Mouse (Mus musculus) spleen, embryonic (tissue): ENCODE data around the gene Ephb4.

Experiments used
- CTCF ChIA-PET: fragments of 350-600 bp; sonication (Branson Sonifier 250); formaldehyde crosslinking; loops from one replicate; lab custom pipeline; 2022; lab: Charles Lee

The Ephb4 gene

DNA sequence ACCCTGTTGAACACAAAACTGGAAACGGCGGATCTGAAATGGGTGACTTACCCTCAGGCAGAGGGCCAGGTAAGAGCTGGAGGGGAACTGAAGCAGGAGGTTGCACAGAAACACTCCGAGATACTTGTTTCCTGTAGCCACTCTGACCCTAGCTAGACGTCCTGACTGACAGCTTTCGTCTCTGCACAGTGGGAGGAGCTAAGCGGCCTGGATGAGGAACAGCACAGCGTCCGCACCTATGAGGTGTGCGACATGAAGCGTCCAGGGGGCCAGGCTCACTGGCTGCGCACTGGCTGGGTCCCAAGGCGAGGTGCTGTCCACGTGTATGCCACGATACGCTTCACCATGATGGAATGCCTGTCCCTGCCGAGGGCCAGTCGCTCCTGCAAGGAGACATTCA, 4.2 kb downstream of the Ephb4 start:
- CTCF ChIA-PET: no interaction called here

DNA sequence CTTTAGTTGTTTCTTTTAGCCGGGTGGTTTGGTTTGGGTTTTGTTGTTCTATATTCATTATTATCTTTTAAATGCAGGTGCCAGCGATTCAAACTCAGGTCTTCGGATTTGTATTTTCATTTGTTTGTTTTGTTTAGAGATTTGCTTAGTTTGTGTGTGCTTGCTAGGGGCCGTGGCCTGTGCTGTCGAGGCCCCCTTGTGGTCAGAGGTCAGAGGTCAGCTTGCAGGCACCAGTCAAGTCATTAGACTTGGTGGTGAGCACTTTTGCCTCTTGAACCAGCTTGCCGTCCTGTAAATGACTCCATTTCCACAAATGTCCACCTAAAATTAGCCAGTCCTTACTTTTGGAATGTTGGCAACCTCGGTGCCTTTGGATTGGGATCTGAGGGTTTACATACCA, 8.5 kb downstream of the Ephb4 start:
- CTCF ChIA-PET: interaction anchor here (1.2 kb wide), 1 partner anchor 68 kb away, joined by 3 read pairs; no protein-coding TSS in a partner anchor

DNA sequence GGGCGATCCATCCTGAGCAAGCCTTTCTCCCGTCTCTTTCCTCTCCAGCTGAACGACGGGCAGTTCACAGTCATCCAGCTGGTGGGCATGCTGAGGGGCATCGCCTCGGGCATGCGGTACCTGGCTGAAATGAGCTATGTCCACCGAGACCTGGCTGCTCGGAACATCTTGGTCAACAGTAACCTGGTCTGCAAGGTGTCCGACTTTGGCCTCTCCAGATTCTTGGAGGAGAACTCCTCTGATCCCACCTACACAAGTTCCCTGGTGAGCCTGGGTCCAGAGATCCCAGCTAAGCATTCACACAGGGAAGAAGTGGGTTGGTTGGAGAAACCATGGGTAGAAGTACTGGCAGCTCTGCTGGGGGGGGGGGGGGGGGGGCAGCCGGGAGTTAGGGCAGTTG, 19.8 kb downstream of the Ephb4 start:
- CTCF ChIA-PET: interaction anchor here (0.7 kb wide), 1 partner anchor 12 kb away, joined by 4 read pairs; no protein-coding TSS in a partner anchor

GRCm38 (mm10) chr5:137373371-137373950, 23.6 kb downstream of the Ephb4 start:
- CTCF ChIA-PET: no interaction called here

- CTCF ChIA-PET: no interaction called here
Observed at GRCm38 (mm10) chr5:137374521-137375080, 24.7 kb downstream of the Ephb4 start.

- CTCF ChIA-PET: no interaction called here
Observed at GRCm38 (mm10) chr5:137375627-137376026, 25.7 kb downstream of the Ephb4 start.

- CTCF ChIA-PET: no interaction called here
Observed at GRCm38 (mm10) chr5:137376198-137376597, 26.3 kb downstream of the Ephb4 start.

DNA sequence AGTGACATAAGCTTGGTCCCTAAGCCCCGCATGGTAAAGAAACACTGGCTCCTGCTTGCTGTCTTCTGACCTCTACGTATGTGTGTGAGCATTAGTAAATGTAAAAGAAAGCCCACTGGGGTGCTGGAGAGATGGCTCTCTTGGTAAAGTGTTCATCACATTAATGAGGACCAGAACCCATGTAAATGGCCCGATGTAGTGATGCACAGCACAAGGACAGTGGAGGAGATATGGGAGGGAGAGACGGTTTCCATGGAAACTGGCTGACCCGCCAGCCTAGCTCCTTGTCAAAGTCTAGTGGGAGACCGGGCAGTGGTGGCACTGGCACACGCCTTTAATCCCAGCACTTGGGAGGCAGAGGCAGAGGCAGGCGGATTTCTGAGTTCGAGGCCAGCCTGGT, 26.8 kb downstream of the Ephb4 start:
- CTCF ChIA-PET: no interaction called here

DNA sequence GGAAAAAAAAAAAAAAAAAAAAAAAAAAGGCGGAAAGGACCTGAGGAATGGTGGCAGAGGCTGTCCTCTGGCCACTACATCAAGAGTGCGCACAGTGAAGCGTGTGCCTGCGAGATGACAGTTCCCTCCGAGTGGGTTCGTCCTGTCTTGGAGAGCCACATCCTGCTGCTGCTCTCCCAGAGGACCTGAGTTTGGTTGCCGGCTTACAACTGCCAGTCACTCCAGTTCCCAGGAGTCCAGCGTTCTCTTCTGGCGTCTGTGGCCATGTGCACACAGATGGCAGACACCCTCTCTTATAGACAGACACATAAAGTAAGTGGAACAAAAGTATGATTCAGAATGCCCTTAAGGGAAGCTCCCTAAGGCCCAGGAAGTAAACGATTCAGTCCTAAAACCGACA, 27.3 kb downstream of the Ephb4 start:
- CTCF ChIA-PET: no interaction called here

- CTCF ChIA-PET: no interaction called here
Observed at GRCm38 (mm10) chr5:137377603-137378002, 27.7 kb downstream of the Ephb4 start.

DNA sequence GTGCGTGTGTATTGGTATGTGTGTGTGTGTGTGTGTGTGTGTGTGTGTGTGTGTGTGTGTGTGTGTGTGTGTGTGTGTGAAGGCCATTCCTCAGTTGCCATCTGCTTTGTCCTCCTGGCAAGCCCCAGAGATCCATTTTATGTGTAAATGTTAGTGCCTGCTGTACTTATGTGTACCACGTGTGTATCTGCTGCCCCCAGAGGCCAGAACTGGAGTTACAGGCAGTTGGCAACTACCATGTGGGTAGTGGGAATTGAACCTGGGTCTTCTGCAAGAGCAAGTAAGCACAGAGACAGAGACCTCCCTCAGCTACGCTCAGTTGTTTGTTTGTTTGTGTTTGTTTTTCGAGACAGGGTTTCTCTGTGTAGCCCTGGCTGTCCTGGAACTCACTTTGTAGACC, 31.2 kb downstream of the Ephb4 start:
- CTCF ChIA-PET: interaction anchor here (0.7 kb wide), 1 partner anchor 11 kb away, joined by 4 read pairs; no protein-coding TSS in a partner anchor

DNA sequence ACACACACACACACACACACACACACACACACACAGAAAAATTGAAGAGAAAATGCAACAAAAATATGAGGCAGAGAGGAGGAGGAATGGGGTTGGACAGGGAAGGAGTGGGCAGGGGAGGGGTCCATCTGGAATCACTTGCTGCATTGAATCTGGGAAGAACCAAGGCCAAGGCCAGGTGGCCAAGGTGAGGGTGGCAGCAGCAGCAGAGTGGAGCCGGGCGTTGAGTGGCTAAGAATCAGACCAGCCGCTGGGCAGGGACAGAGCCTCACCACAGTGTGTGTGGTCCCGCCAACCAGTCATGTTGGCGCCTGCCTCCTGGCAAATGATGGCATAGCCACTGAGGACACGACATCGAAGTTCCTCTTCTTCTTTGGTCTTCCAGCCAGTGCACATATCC, 33.5 kb downstream of the Ephb4 start:
- CTCF ChIA-PET: no interaction called here

DNA sequence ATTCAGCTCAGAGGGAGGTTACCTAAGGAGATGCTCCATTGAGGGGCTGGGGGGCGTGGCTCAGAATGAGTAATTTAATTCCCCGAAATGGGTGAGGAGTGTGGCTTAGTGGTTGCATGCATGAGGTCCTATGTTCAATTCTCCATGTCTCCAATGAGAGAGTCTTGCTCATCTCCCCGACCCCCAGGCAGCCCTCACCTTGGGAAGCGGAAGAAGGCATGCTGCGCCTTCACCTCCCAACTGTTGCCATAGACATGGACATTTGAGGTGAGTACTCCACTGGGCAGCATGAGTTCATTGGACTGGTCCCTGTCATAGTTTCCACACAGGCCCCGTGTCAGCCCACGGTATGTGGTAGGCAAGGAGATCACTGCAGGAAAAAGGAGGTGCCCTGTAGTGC, 36.8 kb downstream of the Ephb4 start:
- CTCF ChIA-PET: interaction anchor here (0.7 kb wide), 1 partner anchor 299 kb away, joined by 5 read pairs; no protein-coding TSS in a partner anchor

GRCm38 (mm10) chr5:137391641-137392040, 41.7 kb downstream of the Ephb4 start:
- CTCF ChIA-PET: no interaction called here

DNA sequence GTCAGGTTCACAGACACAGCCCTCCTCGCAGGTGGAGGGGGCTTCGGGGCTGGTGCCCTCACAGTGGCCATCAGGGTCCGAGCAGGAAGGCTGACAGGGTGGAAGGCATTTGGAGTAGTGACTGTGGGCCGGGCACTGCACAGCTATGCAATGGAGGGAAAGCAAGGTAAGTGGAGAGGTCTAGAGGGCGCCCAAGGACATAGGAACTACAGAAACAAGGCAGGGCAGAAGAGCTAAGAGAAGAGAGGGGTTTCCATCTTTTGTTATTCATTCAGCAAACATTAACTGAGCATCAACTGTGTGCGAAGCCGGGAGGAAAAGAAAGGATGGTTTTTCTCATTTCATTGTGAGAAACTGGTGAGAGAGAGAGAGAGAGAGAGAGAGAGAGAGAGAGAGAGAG, 44.5 kb downstream of the Ephb4 start:
- CTCF ChIA-PET: no interaction called here

- CTCF ChIA-PET: no interaction called here
Observed at GRCm38 (mm10) chr5:137404081-137404480, 54.2 kb downstream of the Ephb4 start.

- CTCF ChIA-PET: no interaction called here
Observed at GRCm38 (mm10) chr5:137409451-137409850, 59.5 kb downstream of the Ephb4 start.

DNA sequence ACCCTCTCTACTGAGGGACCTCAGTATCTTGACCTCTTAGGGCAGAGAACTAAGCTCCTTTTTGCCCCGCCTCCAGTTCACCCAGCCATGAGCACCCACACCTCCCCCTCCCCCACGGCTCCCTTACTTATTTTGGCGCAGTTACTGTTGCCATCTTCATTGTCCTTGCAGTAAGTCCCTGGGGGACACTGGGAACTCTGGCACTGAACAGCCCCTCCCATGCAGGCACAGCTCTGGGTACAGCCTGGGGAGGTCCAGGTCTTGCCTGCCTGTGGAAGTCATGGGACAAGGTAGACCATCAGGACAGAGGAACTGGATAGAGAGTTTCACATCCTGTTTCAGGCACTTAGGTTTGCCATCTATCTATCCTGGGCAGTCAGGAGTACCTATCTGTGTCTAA, 60.2 kb downstream of the Ephb4 start:
- CTCF ChIA-PET: no interaction called here

- CTCF ChIA-PET: no interaction called here
Observed at GRCm38 (mm10) chr5:137410549-137410948, 60.6 kb downstream of the Ephb4 start.

DNA sequence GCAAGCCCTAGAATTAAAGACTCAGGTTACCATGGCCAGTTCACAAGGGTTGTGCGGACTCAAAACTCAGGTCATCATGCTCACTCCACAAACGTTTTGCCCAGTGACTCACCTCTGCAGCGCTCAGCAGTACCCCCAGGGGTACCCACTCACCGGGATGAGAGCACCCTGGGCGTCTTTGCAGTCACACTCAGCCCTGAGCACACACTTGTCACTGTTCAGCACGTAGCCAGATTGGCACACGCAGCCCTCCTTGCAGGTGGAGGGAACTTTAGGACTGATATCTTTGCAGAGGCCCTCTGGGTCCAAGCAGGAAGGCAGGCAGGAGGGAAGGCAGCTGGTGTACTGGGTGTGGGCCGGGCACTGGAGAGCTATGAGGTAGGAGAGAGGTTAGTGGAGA, 61.3 kb downstream of the Ephb4 start:
- CTCF ChIA-PET: no interaction called here

GRCm38 (mm10) chr5:137414253-137414652, 64.3 kb downstream of the Ephb4 start:
- CTCF ChIA-PET: no interaction called here

- CTCF ChIA-PET: no interaction called here
Observed at GRCm38 (mm10) chr5:137419105-137419504, 69.2 kb downstream of the Ephb4 start.

DNA sequence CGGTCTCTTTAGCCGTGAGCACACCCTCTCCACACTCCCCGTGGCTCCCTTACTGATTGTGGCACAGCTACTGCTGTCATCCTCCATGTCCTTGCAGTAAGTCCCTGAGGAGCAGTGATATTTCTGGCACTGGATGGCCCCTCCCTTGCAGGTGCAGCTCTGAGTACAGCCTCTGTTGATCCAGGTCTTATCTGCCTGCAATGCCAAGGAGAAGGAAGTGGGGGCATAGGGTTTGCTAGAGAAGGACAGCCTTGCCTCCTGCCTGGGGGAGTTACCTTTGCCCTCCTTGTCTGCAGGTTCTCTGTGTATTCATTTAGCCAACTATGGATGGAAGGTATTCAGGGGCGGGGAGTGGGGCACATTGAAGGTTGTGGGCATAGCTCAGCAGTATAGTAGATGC, 69.9 kb downstream of the Ephb4 start:
- CTCF ChIA-PET: no interaction called here

- CTCF ChIA-PET: interaction anchor here (0.6 kb wide), 1 partner anchor 1562 kb away, joined by 4 read pairs; no protein-coding TSS in a partner anchor
Observed at GRCm38 (mm10) chr5:137425648-137426047, 75.7 kb downstream of the Ephb4 start.
